Mouse (Mus musculus): ENCODE results near the gene Rad51d. TPM values are rescaled to one million over a fixed set of nuclear protein-coding genes. Genes with fewer than 3 reads are reported as not detected.
"Not testable (repeated sequence)": the region's sequence is repeated elsewhere in the genome, so short reads cannot be mapped to it uniquely, and the experiment has no call there.

The Rad51d gene
- 10 to 100 TPM; 12.1 to 12.5 TPM for total RNA-seq (2021)

DNA sequence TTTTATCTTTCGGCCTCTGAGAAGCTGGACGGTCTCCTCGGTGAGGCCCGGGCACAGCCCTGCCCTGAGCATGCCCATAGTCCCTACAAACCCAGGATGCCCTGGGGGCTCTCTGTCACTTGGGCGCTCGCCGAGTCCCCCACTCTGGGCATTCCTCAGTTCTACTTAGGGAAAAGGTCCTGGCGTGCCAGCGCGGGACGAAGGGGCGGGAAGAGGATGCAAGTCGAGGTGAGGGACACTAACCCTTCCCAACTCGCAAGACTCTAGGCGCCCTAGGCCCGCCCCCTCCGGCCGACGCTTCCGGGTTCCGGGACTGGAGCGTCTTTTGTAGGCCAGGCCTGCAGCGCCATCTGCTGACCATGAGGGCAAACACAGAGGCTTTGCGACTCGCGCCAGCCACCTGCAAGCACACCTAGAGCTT lies at the start of gene Rad51d:
Gene Rad51d (minus strand): TSS at position 273 of the 421 bp plus-strand sequence.
- peak; percentile 96 for DNase-seq
- intact Hi-C loops (cut with DNase I) = loop anchor here (5.0 kb wide), 2 partner anchors 653 to 893 kb away; no protein-coding TSS in a partner anchor

- no peak for DNase-seq
- intact Hi-C loops (cut with DNase I) = no loop called here
These were observed 42.8 kb upstream of the Rad51d start for GRCm38 (mm10) chr11:82933186-82933585.

- DNase-seq; intact Hi-C loops (cut with DNase I): not testable (repeated sequence)
These were observed 41.4 kb upstream of the Rad51d start for GRCm38 (mm10) chr11:82931671-82932450.

- intact Hi-C loops (cut with DNase I); DNase-seq: not testable (repeated sequence)
These were observed 40.7 kb upstream of the Rad51d start for GRCm38 (mm10) chr11:82931161-82931560.

GRCm38 (mm10) chr11:82930391-82930955 lies 40.1 kb upstream of the Rad51d start:
- DNase-seq; intact Hi-C loops (cut with DNase I): not testable (repeated sequence)

GRCm38 (mm10) chr11:82929633-82929950 lies 39.2 kb upstream of the Rad51d start:
- intact Hi-C loops (cut with DNase I) = no loop called here
- DNase-seq = no peak

- intact Hi-C loops (cut with DNase I) = no loop called here
- DNase-seq = no peak
These were observed 38.7 kb upstream of the Rad51d start for GRCm38 (mm10) chr11:82928897-82929632.

- intact Hi-C loops (cut with DNase I); DNase-seq: not testable (repeated sequence)
These were observed 33.5 kb upstream of the Rad51d start for GRCm38 (mm10) chr11:82923910-82924309.

GRCm38 (mm10) chr11:82921691-82922090 lies 31.3 kb upstream of the Rad51d start:
- intact Hi-C loops (cut with DNase I) = no loop called here
- no peak for DNase-seq

DNA sequence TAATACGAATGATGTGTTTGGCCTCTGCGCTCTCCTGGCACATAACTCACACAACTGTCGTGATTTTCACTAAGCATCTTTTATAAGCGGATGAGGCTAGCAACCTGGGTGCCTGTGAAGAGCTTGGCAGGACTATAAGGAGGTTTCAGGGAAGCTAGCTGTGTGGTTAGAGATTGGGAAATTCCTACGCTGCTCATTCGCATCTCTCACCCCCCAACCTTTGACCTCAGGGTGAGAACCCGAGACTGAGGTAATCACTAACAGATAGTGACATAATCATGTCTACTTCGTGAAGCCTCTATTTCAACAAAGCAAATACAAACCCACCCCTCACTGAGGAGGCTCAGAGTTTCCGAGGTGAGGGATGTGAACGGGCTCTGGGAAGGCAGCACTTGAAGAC lies 30.4 kb upstream of the Rad51d start:
- intact Hi-C loops (cut with DNase I) = no loop called here
- no peak for DNase-seq

GRCm38 (mm10) chr11:82914711-82915352 lies 24.4 kb upstream of the Rad51d start:
- DNase-seq = peak; percentile 75
- intact Hi-C loops (cut with DNase I) = no loop called here

DNA sequence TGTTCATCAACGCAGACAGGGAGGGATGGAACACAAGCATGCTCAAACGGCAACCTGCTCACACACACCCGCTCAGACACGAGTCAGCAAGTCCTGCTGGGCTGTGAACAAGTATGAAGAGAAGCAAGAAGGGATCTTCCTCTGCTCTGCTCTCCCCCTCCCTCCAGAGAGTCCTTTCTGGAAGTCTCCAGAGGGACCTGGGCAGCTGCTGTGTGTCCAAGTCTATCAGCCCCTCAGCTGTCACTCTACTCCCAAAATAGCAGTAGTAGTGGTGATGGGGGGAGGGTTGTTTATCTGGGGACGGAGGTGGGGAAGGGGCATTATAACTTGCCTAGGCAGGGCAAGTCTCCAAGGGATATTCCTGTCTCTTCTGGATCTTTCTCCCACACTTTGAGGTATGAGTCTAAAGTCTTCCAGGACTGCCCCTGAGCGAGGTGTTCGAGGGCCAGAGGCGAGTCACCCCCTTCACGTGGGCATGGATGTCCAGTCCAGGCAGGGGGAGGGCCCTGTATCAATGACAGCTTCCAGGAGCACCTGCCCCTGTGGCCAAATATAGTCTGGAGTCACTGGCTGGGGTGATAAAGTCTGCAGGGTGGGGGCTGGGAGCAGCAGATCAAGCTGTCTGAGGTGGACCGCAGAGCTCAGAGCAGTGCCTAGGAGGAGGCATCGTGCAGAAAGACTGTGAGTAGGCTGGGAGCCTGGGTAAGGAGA lies 20.4 kb upstream of the Rad51d start:
- intact Hi-C loops (cut with DNase I) = no loop called here
- no peak for DNase-seq

- no peak for DNase-seq
- intact Hi-C loops (cut with DNase I) = no loop called here
These were observed 19.8 kb upstream of the Rad51d start, which contains the start of gene Unc45b for GRCm38 (mm10) chr11:82910250-82910649. Unc45b (plus strand) TSS chr11:82910550.

DNA sequence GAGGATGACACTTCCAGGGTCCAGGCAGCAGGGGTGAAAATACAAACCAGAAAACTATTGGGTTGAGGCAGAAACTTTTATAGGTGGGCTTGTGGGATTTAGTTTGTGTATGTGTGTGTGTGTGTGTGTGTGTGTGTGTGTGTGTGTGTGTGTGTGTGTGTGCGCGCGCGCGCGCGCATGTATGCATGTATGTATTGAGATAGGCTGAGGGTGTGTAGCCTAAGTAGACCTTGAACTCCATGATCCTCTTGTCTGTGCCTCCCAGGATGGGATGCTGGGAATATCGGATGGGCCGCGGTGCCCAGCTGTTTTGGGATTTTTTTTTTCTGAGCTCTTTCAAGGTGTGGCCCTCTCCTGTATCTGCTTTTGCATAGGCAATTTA lies 18.2 kb upstream of the Rad51d start:
- intact Hi-C loops (cut with DNase I) = no loop called here
- no peak for DNase-seq

DNA sequence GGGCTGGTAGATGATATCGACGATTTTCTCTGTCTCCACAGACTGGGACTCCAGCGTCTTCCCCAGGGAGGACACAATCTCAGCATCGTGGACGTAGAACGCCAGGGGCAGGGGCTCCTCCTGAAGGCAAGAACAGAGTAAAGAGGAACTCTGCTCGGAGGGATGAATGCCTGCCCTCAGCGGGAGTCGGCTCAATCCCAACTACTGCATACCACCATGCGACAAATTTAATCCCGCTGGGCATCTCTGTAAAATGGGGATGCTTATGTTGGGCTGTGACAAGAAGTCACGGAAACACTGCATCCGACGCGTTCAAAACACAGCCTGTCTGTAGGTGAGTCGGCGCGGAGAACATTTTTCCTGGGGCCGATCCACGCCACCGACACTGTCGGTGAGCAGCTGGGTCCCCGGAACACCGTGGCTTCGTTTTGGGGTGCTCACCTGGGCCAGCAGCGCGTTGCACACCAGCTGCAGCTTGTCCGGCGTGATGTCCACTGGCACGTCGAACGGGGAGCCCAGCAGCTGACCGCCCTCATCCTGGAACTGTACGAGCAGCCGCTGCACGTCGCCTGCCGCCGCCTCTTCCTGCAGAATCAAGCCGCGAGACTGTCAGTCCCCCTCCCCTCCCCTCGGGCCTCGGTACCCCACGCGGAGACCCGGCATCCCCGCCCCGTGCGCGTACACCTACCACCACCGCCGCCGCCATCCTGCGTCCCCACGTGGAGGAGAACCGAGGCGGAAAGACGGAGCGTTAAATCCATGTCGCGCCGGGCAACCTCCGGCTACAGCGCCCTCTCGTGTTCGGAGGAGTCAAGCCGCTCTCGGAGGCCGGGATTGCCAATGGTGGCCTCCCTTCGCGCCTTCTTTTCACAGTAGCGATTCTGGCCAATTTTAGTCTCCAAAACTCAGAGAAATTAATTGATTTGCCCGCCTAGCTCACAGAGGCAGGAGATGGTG lies 17.5 kb upstream of the Rad51d start, which contains the start of gene Nle1:
Gene Nle1 (minus strand): TSS at position 761 of the 957 bp plus-strand sequence.
- peak; percentile 94 for DNase-seq
- intact Hi-C loops (cut with DNase I) = no loop called here

GRCm38 (mm10) chr11:82905816-82906215 lies 15.4 kb upstream of the Rad51d start:
- intact Hi-C loops (cut with DNase I) = no loop called here
- DNase-seq = no peak

GRCm38 (mm10) chr11:82904952-82905351 lies 14.5 kb upstream of the Rad51d start:
- intact Hi-C loops (cut with DNase I) = no loop called here
- DNase-seq = no peak

DNA sequence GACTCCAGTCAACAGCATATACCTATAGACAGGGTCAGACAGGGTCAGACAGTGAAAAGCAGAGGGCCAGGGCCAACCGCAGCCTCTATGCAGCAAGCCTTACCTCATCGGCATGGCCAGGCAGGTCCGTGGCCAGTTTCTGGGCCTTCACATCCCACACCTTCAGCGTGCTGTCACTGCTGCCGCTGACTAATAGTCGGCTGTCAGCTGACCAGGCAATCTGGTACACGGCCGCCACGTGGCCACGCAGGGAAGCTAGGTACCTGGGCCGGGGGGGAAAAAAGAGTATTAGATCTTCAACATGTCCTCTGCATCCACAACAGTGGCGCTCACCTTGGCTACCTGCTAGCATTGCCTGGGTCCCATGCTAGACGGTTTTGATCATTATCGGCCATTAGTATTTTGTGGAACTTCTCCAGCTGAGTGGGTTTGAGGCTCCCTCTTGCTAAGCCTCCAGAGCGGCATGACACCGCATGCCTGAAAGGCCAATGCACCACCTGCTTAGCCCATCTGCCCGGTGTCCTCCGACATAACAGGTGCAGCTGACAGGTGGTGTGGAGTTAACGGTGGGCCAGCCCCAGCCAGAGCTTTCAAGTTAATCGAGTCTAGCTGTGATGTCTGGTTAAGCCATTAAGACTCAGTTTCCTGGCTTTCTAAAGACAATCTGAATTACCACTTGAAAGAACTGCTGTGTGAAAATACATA lies 11.3 kb upstream of the Rad51d start:
- DNase-seq = peak; percentile 27
- intact Hi-C loops (cut with DNase I) = no loop called here

GRCm38 (mm10) chr11:82899720-82900119 lies 9.3 kb upstream of the Rad51d start:
- DNase-seq = no peak
- intact Hi-C loops (cut with DNase I) = no loop called here

Data from left cerebral cortex, postnatal 4 days (tissue).